In genomic region chr11:84129799-84130185, GRCm38 (mm10) we compare ENCODE assay signal across 8 mouse cellular contexts. TPM values are rescaled to one million over a fixed set of nuclear protein-coding genes. Genes with fewer than 3 reads are reported as not detected.
DNase-seq lines count a peak whose midpoint lies in the region; ATAC-seq and TF ChIP-seq lines count a peak whose summit lies in the region.

No protein-coding gene starts in this region.

- H3K27me3 ChIP-seq in thymus, adult 2 months (ENCODE audit: control insufficient read depth, insufficient read depth, low read length) = no peaks in the 10 kb centered on the region
- H3K27me3 ChIP-seq in liver, embryonic 13.5 days = peaks cover 9% of the 10 kb centered on the region

- 9% methylated on average over 11 of the region's 11 CpGs for WGBS in thymus, adult 2 months
- 7% methylated on average over 11 of the region's 11 CpGs for WGBS in liver, embryonic 13.5 days (ENCODE audit: insufficient replicate concordance)

- no peak for TF ChIP-seq POLR2A in thymus, adult 2 months (IDR thresholded peaks at IDR 0.05; ENCODE audit: control insufficient read depth, extremely low read depth, insufficient read depth, low read length, poor library complexity)

- H3K9ac ChIP-seq in liver, embryonic 13.5 days = peak overlapping the region; percentile 88; the same call in 1 of the 2 replicates

- H3K4me2 ChIP-seq in liver, embryonic 13.5 days = peak overlapping the region; percentile 87

- no peak for DNase-seq in frontal cortex, postnatal 25 days (ENCODE audit: low spot score in 2 of 2)
- no peak for DNase-seq in thymus, adult 2 months
- no peak for DNase-seq in thymus, postnatal 10 days (ENCODE audit: low spot score in 2 of 2)
- no peak for DNase-seq in liver, embryonic 13.5 days
- DNase-seq in right cerebral cortex, postnatal 4 days = no peak
- DNase-seq in right cerebral cortex, postnatal 14 days = no peak
- DNase-seq in layer of hippocampus, adult 9-10 months (ENCODE audit: low spot score) = no peak

- no peak for TF ChIP-seq CTCF in thymus, adult 2 months (IDR thresholded peaks at IDR 0.05; ENCODE audit: borderline replicate concordance, control insufficient read depth, extremely low read depth, insufficient read depth, low read length, poor library complexity)

- peak overlapping the region; percentile 66 for H3K4me3 ChIP-seq in thymus, adult 2 months (ENCODE audit: control insufficient read depth, insufficient read depth, low read length)
- peak overlapping the region; percentile 82 for H3K4me3 ChIP-seq in liver, embryonic 13.5 days (replicated peaks)

- ATAC-seq in frontal cortex, adult (ENCODE audit: low TSS enrichment) = peak; percentile 25
- ATAC-seq in liver, embryonic 13.5 days (ENCODE audit: low read depth) = peak; percentile 21; the same call in 1 of the 2 replicates

- no peak overlapping the region for H3K27ac ChIP-seq in thymus, adult 2 months (ENCODE audit: control insufficient read depth, insufficient read depth, low read length)
- H3K27ac ChIP-seq in liver, embryonic 13.5 days = no peak overlapping the region

- H3K36me3 ChIP-seq in thymus, adult 2 months (ENCODE audit: control insufficient read depth, insufficient read depth, low read length) = no peaks in the 10 kb centered on the region
- peaks cover 18% of the 10 kb centered on the region for H3K36me3 ChIP-seq in liver, embryonic 13.5 days

- no peaks in the 10 kb centered on the region for H3K9me3 ChIP-seq in liver, embryonic 13.5 days (replicated peaks)

- peaks cover 4% of the 10 kb centered on the region for H3K4me1 ChIP-seq in thymus, adult 2 months (replicated peaks; ENCODE audit: control insufficient read depth, insufficient read depth, low read length)
- peaks cover 15% of the 10 kb centered on the region for H3K4me1 ChIP-seq in liver, embryonic 13.5 days (replicated peaks)

RNA-seq across cellular contexts. Expression of gene Acaca, which starts 0.3 kb away (rescaled TPM):
- polyA plus RNA-seq in thymus, adult 2 months (2012; rRNA removed) = 25.3 and 38.3 TPM in 2 replicates
- polyA plus RNA-seq in liver, embryonic 13.5 days (2015; fragmentation: Nextera tagmentation; extraction: Ambion mirVana) = 4.8 and 6.8 TPM in 2 replicates

RNA-seq across cellular contexts. Expression of gene Tada2a, which starts 0.4 kb away (rescaled TPM):
- 6.4 and 6.7 TPM in 2 replicates for polyA plus RNA-seq in thymus, adult 2 months (2012; rRNA removed)
- 12.8 and 14.5 TPM in 2 replicates for polyA plus RNA-seq in liver, embryonic 13.5 days (2015; fragmentation: Nextera tagmentation; extraction: Ambion mirVana)

RNA-seq across cellular contexts. Expression of gene Gm11437, which starts 37.5 kb away (rescaled TPM):
- polyA plus RNA-seq in thymus, adult 2 months (2012; rRNA removed) = not detected in 2 replicates
- polyA plus RNA-seq in liver, embryonic 13.5 days (2015; fragmentation: Nextera tagmentation; extraction: Ambion mirVana) = not detected in 2 replicates
